Mouse (Mus musculus) kidney, adult 11 months (tissue): ENCODE measurements at regions not wholly inside any gene's neighbourhood (a gene's known extent, or its start where the extent isn't known, plus 50 kb on each side); places are given as distances from the start of the nearest gene placed in this dataset.

Experiments
- DNase-seq: peaks from one replicate; pipeline ENCODE4 v3.0.0; 2022

DNA sequence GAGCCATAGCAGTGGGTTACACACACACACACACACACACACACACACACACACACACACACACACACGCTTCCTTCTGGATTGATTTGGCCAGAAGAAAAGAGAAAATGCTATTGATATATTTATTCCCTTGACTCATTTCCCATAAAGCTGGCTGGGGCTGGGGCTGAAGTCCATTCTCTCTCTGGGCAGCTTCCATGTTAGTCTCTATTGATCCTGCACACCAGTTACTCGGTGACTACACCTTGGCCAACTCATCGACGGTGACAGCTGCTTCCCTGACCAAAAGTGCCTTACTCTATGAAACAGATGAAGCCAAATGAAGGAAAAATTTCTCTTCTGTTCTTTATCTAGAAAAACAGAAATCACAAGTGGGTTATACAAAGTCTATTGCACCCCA is 82.1 kb downstream of the Snx18 start:
- DNase-seq: no peak

- no peak for DNase-seq
Measured at GRCm38 (mm10) chr13:113534664-113535455, 83.5 kb downstream of the Snx18 start.

GRCm38 (mm10) chr13:113533884-113534445 is 84.4 kb downstream of the Snx18 start:
- DNase-seq: no peak

DNA sequence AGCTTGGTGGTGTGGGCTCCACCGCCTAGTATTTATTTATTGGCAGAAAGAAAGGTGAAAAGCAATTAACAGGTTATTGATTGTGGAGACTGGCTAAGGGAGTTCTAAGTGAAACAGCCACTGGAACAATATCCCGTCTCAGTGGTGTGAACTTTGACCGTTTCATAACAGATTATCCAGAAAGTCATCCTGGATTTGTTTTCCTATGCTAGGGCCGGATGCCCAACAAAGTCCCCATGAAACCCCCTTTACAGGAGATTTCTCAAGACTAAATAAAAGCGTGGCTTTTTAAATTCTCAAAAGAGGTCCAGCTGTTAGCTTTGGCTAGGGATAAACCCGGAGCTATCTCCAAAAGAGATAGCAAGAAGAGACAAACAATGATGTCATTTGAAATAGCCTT is 91.4 kb downstream of the Snx18 start:
- DNase-seq: no peak

DNA sequence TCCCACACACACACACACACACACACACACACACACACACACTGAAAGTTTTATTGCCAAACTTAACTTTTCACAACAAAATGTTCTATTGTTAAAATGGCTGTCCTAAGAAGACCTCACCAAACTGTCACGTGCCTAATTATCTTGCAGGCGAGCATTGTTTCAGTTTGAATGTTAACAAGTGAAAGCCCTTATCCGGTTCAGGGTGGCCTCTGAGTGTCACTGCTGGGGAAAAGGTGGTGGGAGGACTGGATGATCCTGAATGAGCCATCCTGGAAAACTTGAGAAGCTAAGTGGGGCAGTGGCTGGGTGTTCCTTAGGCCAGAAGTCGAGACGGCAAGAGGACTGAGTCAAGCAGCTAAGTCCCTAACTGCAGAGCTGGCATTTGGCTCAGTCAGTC is 94.9 kb downstream of the Snx18 start:
- no peak for DNase-seq

DNA sequence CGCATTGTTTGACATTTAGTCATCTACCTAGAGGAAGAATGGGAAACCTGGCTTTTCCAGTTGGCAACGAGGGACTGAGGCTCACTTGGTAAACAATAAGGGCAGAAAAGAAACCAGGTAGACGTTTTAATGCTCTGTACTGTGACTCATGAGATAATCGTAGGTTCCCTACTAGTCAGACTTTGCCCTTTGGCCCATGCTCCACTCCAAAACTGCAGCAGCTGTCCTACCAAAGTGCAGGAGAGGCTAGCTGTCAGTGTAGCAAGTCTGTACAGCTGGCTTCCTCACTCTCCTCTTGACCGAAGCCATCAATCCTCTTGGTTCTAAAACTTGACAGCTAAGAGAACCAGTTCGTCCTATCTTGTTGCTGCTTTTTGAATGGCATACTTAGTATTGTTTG is 100.2 kb downstream of the Snx18 start:
- DNase-seq: peak; percentile 62

GRCm38 (mm10) chr13:113516102-113516501 is 102.3 kb downstream of the Snx18 start:
- no peak for DNase-seq

- no peak for DNase-seq
Measured at GRCm38 (mm10) chr13:113515162-113515600, 103.2 kb downstream of the Snx18 start.

DNA sequence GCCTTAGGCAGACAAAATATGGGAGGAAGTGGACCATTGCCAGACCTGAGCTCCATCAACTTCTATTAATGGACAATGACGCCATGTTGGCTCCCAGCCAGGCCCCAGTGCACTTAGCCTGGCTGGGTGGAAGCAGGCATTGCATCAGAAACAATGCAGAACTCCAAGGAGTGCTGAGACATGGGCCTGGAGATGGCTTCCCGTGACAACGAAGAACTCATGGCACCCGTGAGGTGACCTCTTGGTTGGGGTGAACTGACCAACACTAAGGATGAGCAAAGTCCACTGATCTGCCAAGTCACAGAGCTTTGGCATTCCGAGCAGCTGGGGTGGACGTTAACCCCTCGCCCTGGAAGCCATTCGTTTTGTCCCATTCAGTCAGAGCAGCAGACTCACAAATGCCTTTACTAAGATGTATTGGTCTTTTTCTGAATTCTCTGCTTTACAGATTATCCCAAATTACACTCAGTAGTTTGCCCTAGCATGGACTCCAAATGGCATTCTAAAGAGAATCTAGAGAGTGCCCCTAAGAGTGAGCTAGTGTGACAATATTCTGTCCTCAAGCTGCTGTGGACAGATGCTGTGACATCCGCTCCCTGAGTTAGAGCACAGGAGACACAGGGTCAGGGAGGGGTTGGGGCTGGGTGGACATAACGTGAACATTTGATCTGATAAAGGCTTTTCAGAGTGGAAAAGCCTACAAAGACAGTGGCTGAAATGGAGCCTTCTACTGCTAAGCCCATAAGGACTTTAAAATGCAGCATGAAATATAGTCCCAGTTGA is 108.8 kb downstream of the Snx18 start:
- peak; percentile 72 for DNase-seq

GRCm38 (mm10) chr13:113508124-113508728 is 110.1 kb downstream of the Snx18 start:
- DNase-seq: no peak

DNA sequence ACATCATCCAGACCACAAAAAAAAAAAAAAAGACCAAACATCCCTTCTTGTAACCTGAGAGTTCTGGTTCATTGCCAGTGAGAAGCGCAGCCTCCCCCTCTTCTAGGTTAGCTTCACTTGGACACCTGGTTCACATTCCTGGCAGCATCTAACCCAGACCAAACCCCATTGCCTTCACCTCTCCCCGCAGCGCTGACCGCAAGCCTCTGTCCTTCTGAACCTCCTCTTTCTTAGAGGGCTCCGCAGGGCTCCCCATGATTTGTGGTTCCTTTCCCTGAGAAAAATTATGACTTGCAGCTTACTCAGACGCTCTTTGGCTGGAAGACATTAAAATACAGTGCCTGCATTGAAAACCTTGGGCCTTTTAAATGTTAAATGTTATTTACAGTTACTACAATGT is 115.8 kb downstream of the Snx18 start:
- DNase-seq: no peak

DNA sequence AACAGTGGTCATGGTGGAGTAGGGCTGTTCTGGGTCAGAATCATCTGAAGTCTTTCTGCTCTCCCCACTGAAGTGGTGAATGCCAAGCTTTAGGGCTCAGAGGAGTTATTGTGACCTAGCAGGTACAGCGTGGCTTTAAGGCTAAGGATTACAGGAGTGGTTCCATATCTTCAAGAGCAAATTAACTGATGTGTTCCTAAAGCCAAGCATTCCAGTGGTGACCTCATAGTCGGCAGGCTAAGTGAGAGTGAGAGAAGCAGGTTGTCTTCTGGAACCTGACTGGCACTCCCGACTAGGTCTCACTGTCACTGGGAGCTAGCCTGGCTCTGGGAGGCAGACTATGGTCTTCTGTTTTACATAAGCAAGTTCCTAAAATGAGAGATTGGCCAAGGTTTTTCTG is 116.3 kb downstream of the Snx18 start:
- DNase-seq: no peak

- DNase-seq: no peak
Measured at GRCm38 (mm10) chr13:113500373-113500990, 117.9 kb downstream of the Snx18 start.

- no peak for DNase-seq
Measured at GRCm38 (mm10) chr13:113499079-113499710, 119.2 kb downstream of the Snx18 start.

DNA sequence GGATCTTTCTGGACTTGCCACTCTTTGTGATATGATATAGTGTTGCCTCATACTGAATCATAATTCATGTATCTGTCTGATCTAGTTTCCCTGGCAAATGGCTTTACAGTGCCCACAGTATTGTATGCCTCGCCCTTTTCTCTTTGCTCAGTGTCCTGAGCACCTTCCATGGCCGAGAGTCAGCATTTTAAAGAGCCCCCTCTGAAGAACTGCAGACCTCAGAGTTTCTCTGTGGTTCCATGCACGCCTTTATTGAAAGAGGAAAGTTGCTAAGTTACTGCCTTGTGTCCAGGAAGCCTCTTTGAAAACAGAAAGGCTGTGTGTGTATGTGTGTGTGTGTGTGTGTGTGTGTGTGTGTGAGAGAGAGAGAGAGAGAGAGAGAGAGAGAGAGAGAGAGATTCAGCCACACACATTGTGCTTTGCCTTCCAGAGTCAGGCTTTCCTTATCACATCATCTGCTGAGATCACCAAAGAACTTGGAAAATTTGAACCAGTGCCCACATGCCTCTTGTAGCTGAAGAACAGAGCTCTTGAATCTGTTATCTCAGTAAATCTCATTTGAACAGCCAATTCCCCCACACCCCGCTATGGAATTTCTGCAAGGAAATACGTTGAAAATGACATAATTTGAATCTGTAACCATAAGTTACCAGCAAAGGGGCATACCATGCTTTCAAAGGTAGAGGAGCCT is 122.6 kb downstream of the Snx18 start:
- DNase-seq: no peak

GRCm38 (mm10) chr13:113495136-113495535 is 123.2 kb downstream of the Snx18 start:
- no peak for DNase-seq

- DNase-seq: no peak
Measured at GRCm38 (mm10) chr13:113494688-113495087, 123.7 kb downstream of the Snx18 start.

- no peak for DNase-seq
Measured at GRCm38 (mm10) chr13:113489951-113490822, 128.2 kb downstream of the Snx18 start.

GRCm38 (mm10) chr13:113486368-113486955 is 131.9 kb downstream of the Snx18 start:
- DNase-seq: no peak

DNA sequence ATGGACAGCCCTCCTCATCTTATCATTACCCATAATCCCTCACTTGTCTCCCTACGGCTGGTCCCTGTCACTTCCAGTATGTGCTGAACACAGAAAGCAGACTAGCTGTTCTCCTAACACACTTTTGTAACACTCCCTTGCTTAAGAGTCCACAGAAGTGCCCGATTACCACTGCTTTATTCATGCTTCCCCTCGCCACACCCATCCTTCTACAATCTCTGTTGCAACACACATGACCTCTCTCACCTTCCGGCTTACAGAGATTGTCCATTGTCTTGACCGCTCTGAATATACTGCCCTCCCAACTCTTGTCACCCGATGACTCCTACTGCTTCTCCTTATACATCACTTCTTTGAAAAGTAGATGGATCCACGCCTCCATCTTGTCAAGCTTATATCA is 132.9 kb downstream of the Snx18 start:
- DNase-seq: no peak
